Mouse (Mus musculus) megakaryocyte, embryonic 14.5 days (primary cell): Measurements from ENCODE around the gene Rnf31.

Experiments
- FLI1 ChIP-seq: IDR thresholded peaks from 2 replicates; pipeline ENCODE4 v1.6.1; 2012; ENCODE audit warnings: low read length, inconsistent platforms, mixed read lengths
- GATA1 ChIP-seq: IDR thresholded peaks from 3 replicates; pipeline ENCODE4 v1.6.1; 2012; ENCODE audit warnings: mixed read lengths, low read length, inconsistent platforms, borderline replicate concordance

DNA sequence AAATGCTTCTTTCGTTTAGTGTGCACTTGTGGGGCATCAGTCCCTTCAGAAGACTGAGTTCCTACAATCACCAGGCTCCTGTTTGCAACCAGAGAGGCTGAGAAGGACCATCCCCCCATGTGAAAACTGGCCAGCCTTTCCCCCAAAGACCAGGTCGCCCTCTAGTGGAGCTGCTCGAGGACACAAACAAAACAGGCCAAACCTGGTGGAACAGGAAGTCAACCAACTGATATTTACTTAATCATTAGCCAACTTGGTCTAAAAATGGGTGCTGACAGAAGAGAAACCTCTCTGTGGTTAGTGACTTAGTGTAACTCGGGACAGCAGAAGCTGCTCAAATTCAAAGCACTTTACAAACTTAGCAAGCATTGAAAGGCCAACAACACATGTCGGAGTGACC lies 34.5 kb upstream of the Rnf31 start:
- TF ChIP-seq GATA1 (no peak), FLI1 (no peak)
